Mouse (Mus musculus) stomach, postnatal 0 days (tissue): ENCODE data around the gene Eif4g3.

Experiments
- CTCF ChIP-seq: IDR thresholded peaks from 2 replicates; pipeline ENCODE4 v1.5.1; 2016; ENCODE audit warnings: antibody characterized with exemption, low read depth, mild to moderate bottlenecking, moderate library complexity
- EP300 ChIP-seq: optimal IDR thresholded peaks from 2 replicates; pipeline ENCODE3; 2016; ENCODE audit warnings: antibody characterized with exemption

GRCm38 (mm10) chr4:137960757-137961156 lies 32.1 kb upstream of the Eif4g3 start:
- no peak for TF ChIP-seq CTCF
- no peak for TF ChIP-seq EP300
